Mouse (Mus musculus): ENCODE results near the gene Dnajc19.
A peak's percentile ranks its signal among the peaks of the same experiment; 100 is the strongest.
"Not testable (repeated sequence)": the region's sequence is repeated elsewhere in the genome, so short reads cannot be mapped to it uniquely, and the experiment has no call there.

Gene Dnajc19

DNA sequence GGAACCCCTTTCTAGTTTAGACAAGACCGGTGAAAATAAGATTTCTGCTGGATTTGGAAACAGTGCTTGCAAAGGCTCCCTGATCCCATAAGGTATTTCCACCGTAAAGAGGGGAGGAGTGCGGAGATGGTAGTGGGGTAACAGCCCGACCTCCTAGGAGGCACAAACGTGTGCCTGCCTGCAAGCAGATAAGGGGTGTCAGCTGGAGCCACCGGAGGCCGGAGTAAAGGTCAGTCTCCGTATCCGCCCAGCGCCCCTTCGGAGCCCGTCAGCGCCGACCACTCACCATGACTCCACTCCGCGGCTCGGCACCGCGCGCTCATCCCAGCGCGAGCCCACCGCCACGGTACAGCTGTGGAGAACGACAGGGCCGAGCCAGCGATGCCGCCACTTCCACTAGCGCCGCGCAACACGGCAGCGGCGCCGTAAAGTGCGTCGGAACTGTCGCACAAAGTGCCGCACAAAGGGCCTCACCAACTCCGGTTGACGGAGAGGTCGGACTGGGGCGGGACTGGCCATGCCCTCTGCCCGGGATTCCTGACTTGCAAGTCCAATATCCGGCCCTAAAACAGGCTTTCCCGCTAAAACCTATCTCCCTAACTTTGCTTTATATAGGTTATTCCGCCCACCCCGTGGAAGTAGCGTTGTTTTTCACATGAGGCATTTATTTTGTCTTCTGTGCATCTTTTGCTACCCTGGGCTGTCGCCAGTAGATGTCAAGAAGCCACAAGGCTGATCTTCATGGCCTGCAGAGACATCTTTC lies at the start of gene Dnajc19:
Dnajc19 (minus strand) TSS at position 422 of the 763 bp plus-strand sequence.
- DNase-seq = peak; percentile 91

DNA sequence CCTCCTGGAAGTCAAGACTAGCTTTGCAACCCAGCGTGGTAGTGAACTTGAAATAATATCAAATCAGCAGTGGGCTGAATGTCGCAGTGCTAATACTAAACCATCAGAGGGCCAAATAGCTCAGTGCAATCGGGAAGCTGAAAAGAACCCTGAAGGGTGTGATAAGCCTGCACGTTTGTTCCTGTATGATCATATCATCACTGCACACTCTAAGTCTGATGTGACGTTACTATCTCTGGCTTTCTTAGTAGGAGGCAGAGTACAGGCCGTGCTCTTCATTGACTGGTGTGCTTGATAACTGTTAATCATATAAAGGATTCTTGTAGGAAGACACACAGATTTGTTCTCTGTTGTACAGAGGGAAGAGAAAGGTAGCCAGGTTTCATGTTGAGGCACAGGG lies 48.8 kb upstream of the Dnajc19 start:
- DNase-seq = no peak

DNA sequence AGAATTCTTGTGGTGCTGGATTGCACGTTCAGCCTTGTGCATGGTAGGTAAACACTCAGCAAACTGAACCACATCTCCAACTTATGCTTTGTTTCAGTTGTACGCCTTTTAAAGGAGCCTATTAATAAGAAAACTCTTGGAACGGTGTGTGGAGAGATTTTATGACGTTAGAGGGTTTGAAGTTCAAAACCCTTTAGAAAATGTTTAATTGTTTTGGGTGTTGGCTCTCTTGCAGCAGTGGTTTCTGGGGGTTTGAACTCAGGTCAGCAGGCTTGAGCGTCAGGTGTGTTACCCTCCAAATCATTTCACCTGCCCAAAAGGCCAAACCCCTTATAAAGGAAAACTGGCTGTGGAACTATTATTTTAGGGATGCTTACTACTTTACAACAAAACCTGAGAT lies 40.2 kb upstream of the Dnajc19 start:
- DNase-seq = no peak

DNA sequence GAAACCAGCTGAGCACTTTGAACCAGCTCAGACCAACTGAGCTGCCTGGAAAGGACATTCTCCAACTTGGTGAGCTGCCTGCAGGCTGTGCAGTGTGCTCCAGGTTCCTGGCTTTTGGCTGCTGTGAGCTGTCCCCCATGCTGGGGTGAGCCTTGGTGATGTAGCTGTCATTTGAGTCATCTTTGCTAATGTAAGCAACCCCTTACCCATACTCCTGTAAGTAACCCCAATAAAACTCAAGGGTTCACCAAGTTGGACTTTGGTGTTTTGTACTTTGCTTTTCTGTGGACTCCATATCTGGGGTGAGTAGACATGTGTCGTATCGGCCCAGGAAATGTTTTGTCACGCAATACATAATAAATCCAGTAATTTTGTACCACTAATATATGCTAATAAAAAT lies 39.7 kb upstream of the Dnajc19 start:
- no peak for DNase-seq

DNA sequence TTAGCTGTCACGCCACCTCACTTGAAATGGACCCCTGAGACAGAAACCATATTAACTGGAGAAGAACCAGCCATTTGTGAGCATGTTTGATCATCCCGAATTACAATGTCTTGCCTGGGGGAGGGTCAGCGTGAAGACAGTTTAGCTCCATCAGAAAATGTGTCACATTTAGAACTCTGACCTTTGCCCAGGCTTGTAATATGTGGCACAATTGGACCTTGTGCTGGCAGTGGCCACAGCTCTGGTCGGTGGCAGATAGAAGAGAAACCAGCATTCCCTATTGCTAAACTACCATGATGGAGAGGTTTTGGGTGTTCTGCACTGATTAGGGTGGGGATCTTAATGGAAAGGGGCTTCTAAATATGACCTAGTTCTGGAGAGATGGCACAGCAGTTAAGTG lies 38.7 kb upstream of the Dnajc19 start:
- no peak for DNase-seq

DNA sequence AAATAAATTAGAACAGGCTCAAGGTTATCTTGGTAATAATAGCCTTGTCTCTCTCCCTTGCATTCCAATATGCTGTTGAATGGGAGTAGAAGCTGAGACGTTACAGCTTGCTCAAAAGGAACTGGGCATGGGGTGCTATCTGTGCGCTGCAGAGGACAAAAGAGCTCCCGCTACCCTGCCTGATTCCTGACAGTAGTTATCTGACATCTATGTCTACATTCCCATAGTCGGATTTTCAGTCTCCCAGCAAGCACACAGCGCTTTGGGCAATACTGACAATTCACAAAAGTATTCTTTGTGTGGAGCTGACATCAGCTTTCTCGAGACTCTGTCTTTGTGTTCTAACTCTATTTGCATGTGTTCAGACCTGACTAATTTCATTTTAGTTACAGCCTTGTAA lies 34.7 kb upstream of the Dnajc19 start:
- no peak for DNase-seq

DNA sequence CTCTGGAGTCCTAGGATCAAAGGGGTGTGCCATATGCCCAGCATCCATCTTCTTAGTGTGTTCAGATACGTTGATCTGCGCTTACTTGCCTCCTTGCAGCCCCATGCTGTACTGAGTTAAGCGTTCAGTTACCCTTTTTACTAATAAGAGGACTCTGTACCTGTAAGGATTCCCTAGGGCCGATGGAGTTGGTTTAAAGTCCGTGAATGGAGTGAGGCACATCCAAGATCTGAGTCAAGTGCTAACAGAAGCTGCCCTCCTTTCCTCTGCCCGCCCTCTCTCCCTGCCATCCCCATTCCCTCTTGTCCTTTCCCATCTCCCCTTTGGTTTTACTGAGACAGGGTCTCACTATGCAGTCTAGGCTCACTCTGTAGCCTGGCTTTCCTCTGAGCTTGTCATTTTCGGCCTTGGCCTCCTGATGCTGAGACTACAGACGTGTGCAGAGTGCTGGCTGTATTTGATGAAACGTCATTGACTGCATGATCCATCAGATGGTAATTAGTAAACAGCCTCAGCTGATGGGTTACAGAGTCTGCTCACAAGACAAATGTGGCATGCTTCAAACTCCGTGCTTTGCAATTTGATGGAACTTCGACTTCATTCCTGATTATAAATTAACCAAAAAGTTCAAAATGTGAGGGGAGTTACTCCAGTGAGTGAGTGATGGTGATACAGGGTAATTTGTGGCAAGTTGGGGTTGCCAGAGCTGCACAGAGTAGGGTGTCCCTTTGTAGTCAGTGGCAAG lies 31.0 kb upstream of the Dnajc19 start:
- DNase-seq = no peak

DNA sequence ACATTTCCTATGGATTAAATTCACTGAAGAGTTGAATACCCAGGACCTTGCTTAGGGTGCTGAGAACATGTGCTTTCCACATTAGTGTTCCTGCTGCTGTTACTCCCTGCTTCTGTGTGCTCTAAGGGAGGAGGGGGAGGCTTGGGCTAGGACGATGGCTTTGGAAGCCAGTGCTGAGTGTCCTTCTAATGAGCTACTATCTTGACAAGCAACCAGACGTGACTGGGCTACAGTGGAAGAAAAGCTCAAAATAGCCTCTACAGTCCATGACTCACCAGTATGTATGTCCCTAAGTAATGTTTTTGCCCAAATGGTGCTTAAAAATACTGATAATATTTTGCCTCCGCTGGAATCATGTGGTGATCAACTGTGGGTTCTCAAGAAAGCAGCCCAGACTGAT lies 26.5 kb upstream of the Dnajc19 start:
- DNase-seq = no peak

DNA sequence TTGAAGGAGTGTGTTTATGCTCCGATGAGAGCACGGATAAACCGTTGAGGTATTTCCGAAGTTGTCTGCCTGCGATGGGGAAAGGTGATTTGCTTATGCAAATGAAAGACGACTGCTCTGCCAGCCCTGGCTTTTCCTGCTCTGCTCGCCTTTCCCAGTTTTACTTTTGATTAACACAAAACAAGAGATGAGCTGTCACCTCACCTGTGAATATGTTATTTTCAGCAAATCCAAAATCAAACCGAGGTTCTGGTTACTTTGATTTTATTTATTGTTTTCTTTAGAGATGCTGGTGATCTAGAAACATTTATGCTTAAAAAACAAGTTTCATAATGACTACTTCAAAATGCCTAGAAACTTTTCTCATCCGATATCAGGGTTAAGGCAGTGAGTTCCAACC lies 25.3 kb upstream of the Dnajc19 start:
- no peak for DNase-seq

DNA sequence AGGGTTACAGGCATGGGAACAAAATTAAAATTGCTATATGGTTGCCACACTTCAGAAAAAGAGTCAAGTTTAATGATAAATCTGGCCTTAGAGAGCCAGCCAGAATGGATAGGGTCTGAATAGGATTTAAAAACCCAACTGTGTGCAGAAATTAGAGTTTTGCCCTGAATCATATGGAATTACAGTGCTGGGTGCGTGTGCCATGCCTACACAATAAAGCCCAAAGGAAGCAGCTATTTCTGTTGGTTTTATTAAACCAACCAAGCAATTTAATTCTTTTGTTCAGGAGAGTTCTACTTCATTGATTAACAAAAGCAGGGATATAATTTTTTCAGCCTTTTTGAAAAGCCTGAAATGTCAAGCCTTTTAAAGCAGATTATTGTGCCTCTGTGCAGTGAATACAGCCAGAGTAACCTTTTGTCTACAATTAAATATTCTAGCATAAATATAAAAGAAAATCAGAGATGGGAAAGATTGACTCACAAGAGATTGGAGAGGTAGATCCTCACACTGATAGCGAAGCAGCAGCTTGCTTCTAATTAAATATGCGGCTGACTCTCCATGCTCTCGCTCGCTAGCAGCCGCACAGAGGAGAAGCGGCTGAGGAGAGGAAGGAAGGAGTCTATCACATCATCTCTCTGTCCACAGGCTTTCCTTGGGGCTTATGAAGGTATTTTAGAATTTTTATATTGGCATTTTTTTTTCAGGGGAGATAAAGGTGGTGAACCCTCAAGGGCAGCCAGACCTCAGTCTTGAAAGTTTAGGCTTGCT lies 23.0 kb upstream of the Dnajc19 start:
- no peak for DNase-seq

DNA sequence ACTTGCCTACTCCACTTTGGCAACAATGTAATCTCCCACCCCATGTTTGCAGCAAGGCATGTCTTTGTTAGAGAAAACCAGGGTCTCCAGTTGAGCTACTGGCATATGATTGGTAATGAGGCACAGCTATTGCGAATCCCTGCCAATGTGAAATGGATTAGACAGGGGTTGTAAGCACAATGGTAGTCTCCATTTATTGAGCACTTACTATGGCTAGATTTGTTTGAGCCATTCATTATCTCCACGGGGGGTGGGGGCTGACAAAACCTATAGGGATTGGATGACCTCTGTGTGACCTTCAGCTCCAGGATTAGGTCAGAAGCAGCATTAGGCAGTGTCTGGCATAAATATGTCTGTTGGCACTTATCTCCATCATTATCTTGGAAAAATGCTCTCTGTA lies 21.8 kb upstream of the Dnajc19 start:
- DNase-seq = no peak

DNA sequence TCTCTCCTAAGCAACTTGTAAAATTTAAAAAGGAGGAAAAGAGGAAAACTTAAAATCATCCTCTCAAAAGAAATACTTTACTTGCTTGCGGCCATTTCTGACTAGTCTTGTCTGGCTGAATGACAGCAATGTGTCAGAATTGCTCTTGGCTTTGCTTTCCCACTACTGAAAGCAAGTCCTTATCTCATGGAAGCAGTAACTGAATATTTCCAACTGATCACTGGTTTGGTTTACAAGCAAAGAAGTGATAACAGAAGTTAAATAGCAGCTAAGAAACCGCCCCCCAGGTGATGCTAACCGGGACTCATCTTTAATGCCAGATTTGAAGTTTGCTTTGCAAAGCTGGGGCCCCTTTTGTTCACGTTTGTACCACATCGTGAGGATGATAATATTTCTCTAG lies 2.5 kb upstream of the Dnajc19 start:
- no peak for DNase-seq

DNA sequence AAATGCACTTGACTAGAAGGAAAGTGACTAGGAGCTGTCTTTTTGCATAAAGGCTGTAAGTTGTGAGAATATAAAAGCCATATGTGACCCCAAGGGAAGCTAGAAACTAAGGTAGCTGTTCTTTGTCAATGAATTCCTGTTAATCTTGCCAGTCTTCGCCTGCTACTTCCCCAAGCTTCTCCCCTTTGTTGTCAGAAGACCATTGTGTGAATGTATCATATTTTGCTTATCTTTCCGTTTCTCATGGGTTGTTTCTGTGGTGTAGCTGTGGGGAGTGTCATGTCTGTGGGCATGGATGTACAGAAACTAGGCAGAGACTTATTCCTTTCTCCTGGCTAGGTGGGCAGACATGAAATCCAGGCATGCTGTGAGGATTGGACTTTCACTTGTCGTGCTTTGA lies 808 bp upstream of the Dnajc19 start:
- no peak for DNase-seq

DNA sequence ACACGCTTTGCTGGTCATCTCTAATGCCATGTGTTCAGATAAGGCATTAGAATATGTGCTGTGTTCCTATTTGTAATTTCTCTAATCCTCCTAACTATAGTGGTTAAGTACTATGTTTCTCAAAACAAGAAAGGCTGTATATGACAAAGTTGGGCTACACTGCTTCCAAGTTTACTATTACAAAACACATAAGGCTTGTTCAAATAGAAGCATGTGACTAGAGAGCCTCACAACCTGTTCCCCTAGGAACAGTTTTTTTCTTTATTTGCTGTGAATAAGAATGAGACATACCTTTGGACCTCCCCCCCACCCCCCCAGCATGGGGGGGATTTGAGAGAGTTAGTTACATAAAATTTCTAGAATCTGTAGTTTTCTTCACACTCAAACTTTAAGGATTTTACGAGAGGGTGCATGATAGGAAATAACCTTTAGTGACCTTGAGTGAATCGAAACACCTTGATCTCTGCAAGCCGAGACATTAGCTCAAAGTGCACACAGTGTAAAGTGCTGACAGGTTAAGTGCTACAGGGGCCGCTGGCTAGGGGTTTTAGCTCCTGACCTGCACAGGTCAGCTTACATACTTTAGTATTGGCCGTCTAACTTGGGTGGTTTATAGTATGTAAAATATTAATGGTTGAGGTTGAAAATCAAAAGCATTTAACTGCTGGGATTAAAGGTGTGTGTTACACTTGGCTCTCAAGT lies 4.9 kb downstream of the Dnajc19 start:
- DNase-seq = no peak

DNA sequence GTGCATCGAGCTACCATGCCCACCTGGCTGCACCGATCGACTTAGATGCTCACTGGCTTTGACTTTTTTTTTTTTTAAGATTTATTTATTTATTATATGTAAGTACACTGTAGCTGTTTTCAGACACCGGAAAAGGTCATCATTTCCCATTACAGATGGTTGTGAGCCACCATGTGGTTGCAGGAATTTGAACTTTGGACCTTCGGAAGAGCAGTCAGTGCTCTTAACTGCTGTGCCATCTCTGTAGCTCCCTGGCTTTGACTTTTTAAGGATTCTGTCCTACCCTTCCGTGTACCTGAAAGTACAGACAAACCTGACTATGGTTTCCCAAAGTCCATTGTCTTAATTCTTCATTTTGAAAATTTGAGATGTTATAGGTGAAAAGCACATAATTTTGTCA lies 8.4 kb downstream of the Dnajc19 start:
- DNase-seq = no peak

DNA sequence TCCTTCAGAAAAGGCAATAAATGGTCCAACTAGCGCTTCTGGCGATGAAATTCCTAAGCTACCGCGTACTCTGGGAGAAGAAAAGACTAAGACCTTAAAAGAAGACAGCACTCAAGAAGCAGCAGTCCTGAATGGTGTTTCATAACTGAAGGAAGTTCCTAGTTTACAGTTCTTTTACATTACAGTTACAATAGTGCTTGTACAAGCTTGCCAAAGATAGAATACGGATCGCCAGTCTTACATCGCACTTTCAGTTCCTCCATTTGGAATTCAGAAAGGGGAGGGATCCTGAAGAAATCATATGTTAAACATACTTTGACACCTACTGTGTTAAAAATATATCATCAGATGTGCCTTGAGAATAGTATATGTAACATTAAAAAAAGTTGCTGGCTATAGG lies 12.2 kb downstream of the Dnajc19 start:
- not testable (repeated sequence) for DNase-seq

DNA sequence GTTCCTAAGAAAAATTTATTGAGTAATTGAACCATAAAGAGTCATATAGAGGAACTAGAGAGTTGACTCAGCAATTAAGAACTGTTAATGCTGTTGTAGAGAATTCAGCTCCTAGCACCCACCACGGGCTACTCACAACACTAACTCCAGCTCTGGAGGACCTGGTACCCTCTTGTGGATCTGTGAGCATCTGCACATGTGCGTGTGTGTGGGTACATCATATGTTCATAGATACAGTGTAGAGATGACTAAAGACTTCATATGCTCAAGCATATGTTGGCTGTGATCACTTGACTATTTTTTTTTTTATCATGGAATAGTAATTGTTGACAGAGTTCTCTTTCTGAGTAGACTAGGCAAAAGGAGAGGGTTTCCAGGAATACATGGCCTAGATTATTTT lies 18.8 kb downstream of the Dnajc19 start:
- no peak for DNase-seq

DNA sequence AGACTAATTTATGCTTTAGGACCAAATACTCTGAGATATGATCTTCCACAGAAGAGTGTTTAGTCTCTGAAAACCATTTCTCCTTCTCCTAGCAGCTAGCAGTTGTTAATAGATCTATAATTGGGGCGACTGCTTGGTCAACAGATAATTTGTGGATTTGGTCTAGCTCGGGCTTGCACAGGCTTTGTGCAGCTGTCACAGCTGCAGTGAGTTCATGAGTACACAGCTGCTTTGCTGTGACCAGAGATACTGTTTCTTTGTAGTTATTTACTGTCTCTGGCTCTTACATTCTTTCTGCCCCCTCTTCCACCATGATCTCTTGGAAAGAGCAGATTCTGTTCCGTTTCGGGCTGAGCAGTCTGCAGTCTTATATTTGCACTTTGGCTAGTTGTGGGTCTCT lies 39.1 kb downstream of the Dnajc19 start:
- no peak for DNase-seq

DNA sequence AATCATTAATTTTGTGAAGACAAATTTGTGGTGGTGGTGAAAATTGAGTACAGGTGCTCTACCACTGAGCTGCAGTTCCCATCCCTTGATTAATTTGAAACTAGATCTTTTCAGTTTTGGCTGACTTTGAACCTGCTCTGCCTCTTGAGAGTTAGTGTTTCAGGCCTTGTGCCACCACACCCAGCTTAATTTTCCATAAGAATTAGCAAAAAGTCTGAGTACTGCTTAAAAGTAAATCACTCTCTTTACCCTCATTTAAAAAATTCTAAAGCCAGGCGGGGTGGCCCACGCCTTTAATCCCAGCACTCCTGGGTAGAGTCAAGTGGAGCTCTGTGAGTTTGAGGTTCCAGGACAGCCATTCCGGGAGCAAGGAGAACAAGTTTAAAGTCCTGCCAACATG lies 45.4 kb downstream of the Dnajc19 start:
- no peak for DNase-seq

DNA sequence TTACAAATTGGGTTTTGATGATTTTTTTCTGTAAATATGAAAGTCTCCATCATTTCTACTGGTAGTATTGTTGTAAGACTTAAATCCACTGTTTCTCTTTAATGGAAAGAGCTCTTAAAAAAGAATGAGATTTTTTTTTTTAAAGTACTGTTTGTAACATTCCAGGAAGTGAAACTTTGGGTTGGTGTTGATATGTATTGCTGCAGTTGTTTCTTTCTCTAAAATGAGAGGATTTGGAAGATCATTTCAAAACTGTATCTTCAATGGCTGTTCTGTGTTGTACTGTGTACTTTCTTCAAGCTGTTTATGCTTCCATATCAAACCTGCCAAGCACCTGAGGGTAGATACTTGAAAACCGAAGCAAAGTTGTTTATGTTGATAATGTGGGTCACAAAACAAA lies 46.3 kb downstream of the Dnajc19 start:
- DNase-seq = no peak

DNA sequence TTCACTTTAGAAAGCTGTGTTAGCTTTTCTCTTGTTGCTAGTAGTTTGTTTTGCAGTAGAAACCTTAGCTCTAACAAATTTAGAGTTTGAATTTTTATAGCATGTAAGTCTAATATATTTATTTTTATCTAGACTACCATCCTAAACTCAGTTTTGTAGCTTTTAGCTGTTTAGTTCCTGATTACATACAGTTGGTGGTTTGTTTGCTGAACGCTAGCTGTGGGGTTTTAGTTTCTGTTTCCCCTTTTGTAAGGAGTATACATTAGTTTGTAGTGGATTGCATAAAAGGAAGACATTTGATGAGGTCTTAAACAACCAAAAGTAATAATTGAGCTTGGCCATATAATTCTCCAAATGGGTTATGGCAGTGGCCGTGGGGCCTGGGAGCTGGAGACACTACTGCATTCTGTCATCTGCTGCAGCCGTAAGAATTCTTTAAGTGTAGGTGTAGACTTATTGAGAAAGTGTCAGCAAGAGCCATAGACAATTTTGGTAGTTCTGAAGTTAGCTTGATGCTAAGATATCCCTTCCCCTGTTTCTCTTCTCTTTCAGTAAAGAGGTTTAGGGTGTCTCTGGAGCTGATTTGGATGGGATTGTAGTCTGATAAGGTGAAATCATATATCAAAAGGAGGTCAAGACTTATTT lies 47.3 kb downstream of the Dnajc19 start:
- no peak for DNase-seq

DNA sequence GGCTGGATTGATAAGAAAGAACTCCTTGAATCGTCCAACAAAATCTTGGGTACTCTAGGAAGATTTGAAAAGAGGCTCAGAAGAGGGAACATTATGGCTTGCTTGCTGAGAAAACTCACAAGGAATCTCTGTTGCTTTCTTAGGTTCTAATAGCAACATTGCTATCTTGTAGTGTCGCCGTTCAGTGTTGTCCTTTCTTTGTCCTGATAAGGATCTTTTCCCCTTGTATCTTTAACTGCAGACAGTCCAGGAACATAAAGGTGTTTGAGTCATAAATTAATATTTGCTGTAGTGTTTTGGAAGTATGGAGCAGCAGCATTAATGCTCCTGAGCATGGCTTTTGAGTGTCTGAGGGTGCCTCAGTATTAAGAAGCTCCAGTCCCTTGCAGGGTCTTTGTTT lies 50.5 kb downstream of the Dnajc19 start:
- DNase-seq = no peak

DNA sequence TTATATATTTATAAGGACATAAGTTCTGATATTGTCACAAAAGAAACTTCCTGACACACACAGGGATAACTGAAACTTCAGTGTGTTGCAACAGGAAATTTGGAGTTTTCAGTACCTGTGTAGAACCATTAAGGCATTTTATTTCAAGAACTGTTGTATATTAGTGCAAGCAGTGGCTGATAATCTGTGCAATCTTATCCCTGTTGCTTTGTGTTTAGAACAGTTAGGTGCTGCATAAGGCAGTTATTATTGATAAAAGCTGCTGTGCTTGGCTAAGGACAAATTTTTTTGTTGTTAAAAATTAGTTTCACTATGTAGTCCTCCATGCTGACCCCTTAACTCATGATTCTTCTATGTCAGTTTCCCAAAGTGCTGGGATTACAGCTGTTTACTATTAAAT lies 52.2 kb downstream of the Dnajc19 start:
- DNase-seq = no peak

Measured in right cerebral cortex, postnatal 14 days (tissue).